16 mouse cellular contexts compared by ENCODE assay signal in the genomic region with DNA sequence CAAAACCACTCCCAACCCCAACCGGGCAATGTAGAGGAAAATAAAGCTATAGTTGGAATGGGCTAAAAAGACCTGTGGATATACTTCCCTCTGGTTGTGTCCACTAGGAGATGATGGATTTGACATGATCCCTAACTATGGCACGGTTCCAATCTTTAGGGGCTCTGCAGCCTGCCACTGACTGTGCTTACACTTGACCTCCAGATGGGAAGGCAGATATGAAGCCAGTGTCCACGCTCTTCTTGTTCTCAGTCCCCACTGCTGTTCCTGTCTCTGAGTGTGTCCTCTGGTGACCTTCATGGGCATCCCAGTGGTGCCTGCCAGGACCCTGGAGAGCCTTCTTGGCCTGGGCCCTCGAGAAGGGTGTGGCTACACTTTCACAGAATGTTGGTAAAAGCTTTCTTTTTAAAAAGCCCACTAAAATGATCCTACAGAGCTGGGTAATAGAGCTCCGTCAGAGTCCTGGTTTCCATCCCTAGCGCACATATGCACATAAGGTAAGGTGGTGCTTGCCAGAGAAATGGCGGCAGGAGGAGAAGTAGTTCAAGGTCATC.
DNase-seq lines count a peak whose midpoint lies in the region; ATAC-seq and TF ChIP-seq lines count a peak whose summit lies in the region.
"Had no signal": no experiment of that assay in that cellular context is flagged by ENCODE, and none has a peak within 500 bp of the region (broad histone marks: within the 10 kb centered on the region; RNA-seq: fewer than 3 reads in every experiment).

No protein-coding gene starts in this region.

- H3K9ac ChIP-seq in heart, embryonic 13.5 days, result no peak overlapping the region
- H3K9ac ChIP-seq in forebrain, embryonic 14.5 days (ENCODE audit: low read length), result no peak overlapping the region
- H3K9ac ChIP-seq: liver, embryonic 13.5 days; neural tube, embryonic 13.5 days had no signal

- WGBS in heart, embryonic 13.5 days, result 71% methylated on average over 7 of the region's 7 CpGs
- 50% methylated on average over 7 of the region's 7 CpGs for WGBS in lung, adult 2 months
- 81% methylated on average over 7 of the region's 7 CpGs for WGBS in forebrain, embryonic 14.5 days

- intact Hi-C loops in heart, postnatal 25 days (cut with DNase I), result loop anchor here (5.0 kb wide), 1 partner anchor 175 kb away; no protein-coding TSS in a partner anchor
- intact Hi-C loops in left cerebral cortex, postnatal 25 days (cut with DNase I), result no loop called here

- TF ChIP-seq CTCF in lung, adult 2 months (IDR thresholded peaks at IDR 0.05; ENCODE audit: insufficient read depth, low read length), result no peak

- H3K4me3 ChIP-seq in heart, embryonic 13.5 days, result no peak overlapping the region
- no peak overlapping the region for H3K4me3 ChIP-seq in lung, adult 2 months (replicated peaks; ENCODE audit: extremely low read depth, low read depth, low read length)
- H3K4me3 ChIP-seq in forebrain, embryonic 14.5 days (ENCODE audit: low read depth, low read length), result no peak overlapping the region
- H3K4me3 ChIP-seq: liver, embryonic 13.5 days; megakaryocyte, embryonic 14.5 days; neural tube, embryonic 13.5 days had no signal

- no peaks in the 10 kb centered on the region for H3K9me3 ChIP-seq in heart, embryonic 13.5 days
- H3K9me3 ChIP-seq in forebrain, embryonic 14.5 days (replicated peaks; ENCODE audit: control insufficient read depth, low read length), result no peaks in the 10 kb centered on the region
- H3K9me3 ChIP-seq: liver, embryonic 13.5 days; megakaryocyte, embryonic 14.5 days; neural tube, embryonic 13.5 days had no signal

- H3K27me3 ChIP-seq in heart, embryonic 13.5 days (replicated peaks), result no peaks in the 10 kb centered on the region
- H3K27me3 ChIP-seq in forebrain, embryonic 14.5 days (replicated peaks; ENCODE audit: control insufficient read depth, insufficient read depth, low read length), result no peaks in the 10 kb centered on the region
- H3K27me3 ChIP-seq: liver, embryonic 13.5 days; megakaryocyte, embryonic 14.5 days; neural tube, embryonic 13.5 days had no signal

- no peak for TF ChIP-seq POLR2A in lung, adult 2 months (IDR thresholded peaks at IDR 0.05; ENCODE audit: borderline replicate concordance, extremely low read depth, low read depth, low read length)

- H3K4me1 ChIP-seq in heart, embryonic 13.5 days, result peaks cover 81% of the 10 kb centered on the region
- H3K4me1 ChIP-seq in lung, adult 2 months (ENCODE audit: control insufficient read depth, insufficient read depth, low read length), result peaks cover 31% of the 10 kb centered on the region
- peaks cover 67% of the 10 kb centered on the region for H3K4me1 ChIP-seq in forebrain, embryonic 14.5 days (ENCODE audit: control insufficient read depth, insufficient read depth, low read length)

- H3K36me3 ChIP-seq in heart, embryonic 13.5 days, result no peaks in the 10 kb centered on the region
- H3K36me3 ChIP-seq in forebrain, embryonic 14.5 days (ENCODE audit: control insufficient read depth, insufficient read depth, low read length), result no peaks in the 10 kb centered on the region
- H3K36me3 ChIP-seq: neural tube, embryonic 13.5 days had no signal

- H3K27ac ChIP-seq in heart, embryonic 13.5 days (replicated peaks), result peak overlapping the region; percentile 85
- H3K27ac ChIP-seq in forebrain, embryonic 14.5 days (ENCODE audit: low read depth, low read length), result peak overlapping the region; percentile 49; the same call in 1 of the 2 replicates
- H3K27ac ChIP-seq: hindbrain, embryonic 14.5 days; liver, embryonic 13.5 days had no signal

- ATAC-seq in heart, embryonic 13.5 days (ENCODE audit: extremely low read depth, insufficient number of reproducible peaks, low FRiP score, low TSS enrichment), result no peak
- no peak for ATAC-seq in forebrain, embryonic 14.5 days
- ATAC-seq: intestine, postnatal 0 days had no signal

- DNase-seq in cerebellum, adult 9-11 months, result peak; percentile 65
- DNase-seq in cerebellum, postnatal 36 days, result no peak
- no peak for DNase-seq in heart, postnatal 25 days (ENCODE audit: low spot score)
- peak; percentile 3 for DNase-seq in lung, adult 2 months
- DNase-seq in lung, postnatal 36 days, result no peak
- DNase-seq in forebrain, embryonic 14.5 days (ENCODE audit: low spot score), result no peak
- no peak for DNase-seq in left cerebral cortex, postnatal 25 days (ENCODE audit: low spot score in 2 of 2)
- DNase-seq: adrenal gland, postnatal 14 days; B cell, adult 2 months; liver, embryonic 13.5 days; thymus, postnatal 36 days had no signal

- H3K4me2 ChIP-seq in heart, embryonic 13.5 days, result peak overlapping the region; percentile 35; the same call in 1 of the 2 replicates
- no peak overlapping the region for H3K4me2 ChIP-seq in forebrain, embryonic 14.5 days (ENCODE audit: low read length)
- H3K4me2 ChIP-seq: hindbrain, embryonic 14.5 days; liver, embryonic 13.5 days; neural tube, embryonic 13.5 days had no signal

Comparison
In these comparisons a context has a peak if more than half of its experiments do, and no peak if none do; other contexts are left out.
1. DNase-seq: peak in cerebellum, adult 9-11 months (single experiment) and lung, adult 2 months (single experiment); none in cerebellum, postnatal 36 days (0 of 2), heart, postnatal 25 days (single experiment), lung, postnatal 36 days (single experiment), forebrain, embryonic 14.5 days (single experiment) and left cerebral cortex, postnatal 25 days (0 of 2).